Mouse (Mus musculus): ENCODE data around the gene Gm5538. TPM values are rescaled to one million over a fixed set of nuclear protein-coding genes. Genes with fewer than 3 reads are reported as not detected.

Gene Gm5538
- total RNA-seq (2021): not detected

- DNase-seq: no peak
Observed at GRCm38 (mm10) chr3:59729490-59729889, at the start of gene Gm5538. Gene Gm5538 (plus strand): TSS chr3:59729790.

- DNase-seq: no peak
Observed at GRCm38 (mm10) chr3:59697391-59697790, 32.2 kb upstream of the Gm5538 start.

GRCm38 (mm10) chr3:59702614-59703110, 26.9 kb upstream of the Gm5538 start:
- no peak for DNase-seq

- no peak for DNase-seq
Observed at GRCm38 (mm10) chr3:59739866-59740265, 10.3 kb downstream of the Gm5538 start.

- DNase-seq: no peak
Observed at GRCm38 (mm10) chr3:59744181-59744580, 14.6 kb downstream of the Gm5538 start.

Other genes with a start within 250 kb of the Gm5538 start
- not detected for gene Gm8298, start 131.3 kb downstream of the Gm5538 start, total RNA-seq (2021)
- gene C130079G13Rik, start 195.4 kb downstream of the Gm5538 start, total RNA-seq (2021): not detected

Data from layer of hippocampus, postnatal 36 days (tissue).